Mouse (Mus musculus): ENCODE data around the gene Uba52.

DNA sequence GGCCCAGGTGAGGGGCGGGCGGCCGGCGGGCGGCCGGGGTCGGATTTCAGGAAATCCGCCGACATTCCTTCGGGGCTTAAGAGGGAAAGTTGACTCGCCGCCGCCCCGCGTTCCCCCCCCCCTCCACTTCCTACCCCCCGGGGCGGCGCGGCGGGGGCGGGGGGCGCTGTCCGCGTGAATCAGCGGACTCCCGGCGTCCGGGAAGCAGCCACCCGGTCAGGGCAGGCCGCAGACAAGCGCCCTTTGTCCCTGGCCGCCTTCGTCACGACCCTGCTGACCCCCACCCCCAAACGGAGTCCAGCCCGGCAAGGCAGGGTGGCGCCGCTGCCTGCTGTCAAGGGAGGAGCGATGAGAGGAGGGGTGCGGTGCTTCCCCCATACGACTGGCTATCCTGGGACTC lies 21.0 kb downstream of the Uba52 start:
- no peak for TF ChIP-seq CTCF (IDR thresholded peaks at IDR 0.05; ENCODE audit: control insufficient read depth, insufficient read depth, insufficient replicate concordance, low read depth, low read length)
- TF ChIP-seq POLR2A (IDR thresholded peaks at IDR 0.05; ENCODE audit: control insufficient read depth, low read depth, low read length), result no peak

Measured in testis, adult 2 months (tissue).